Mouse (Mus musculus) mouse trophoblast stem cell (cell line): ENCODE results near the gene Kirrel3.

ENCODE experiments used
- in situ Hi-C, 2 experiments: fragments of 300-500 bp; cut with MseI, MboI; formaldehyde crosslinking; loops; 2 replicates in 1 of 2; 3 replicates in 1 of 2; pipeline ENCODE4 v1.15.1; 2025

Gene Kirrel3

DNA sequence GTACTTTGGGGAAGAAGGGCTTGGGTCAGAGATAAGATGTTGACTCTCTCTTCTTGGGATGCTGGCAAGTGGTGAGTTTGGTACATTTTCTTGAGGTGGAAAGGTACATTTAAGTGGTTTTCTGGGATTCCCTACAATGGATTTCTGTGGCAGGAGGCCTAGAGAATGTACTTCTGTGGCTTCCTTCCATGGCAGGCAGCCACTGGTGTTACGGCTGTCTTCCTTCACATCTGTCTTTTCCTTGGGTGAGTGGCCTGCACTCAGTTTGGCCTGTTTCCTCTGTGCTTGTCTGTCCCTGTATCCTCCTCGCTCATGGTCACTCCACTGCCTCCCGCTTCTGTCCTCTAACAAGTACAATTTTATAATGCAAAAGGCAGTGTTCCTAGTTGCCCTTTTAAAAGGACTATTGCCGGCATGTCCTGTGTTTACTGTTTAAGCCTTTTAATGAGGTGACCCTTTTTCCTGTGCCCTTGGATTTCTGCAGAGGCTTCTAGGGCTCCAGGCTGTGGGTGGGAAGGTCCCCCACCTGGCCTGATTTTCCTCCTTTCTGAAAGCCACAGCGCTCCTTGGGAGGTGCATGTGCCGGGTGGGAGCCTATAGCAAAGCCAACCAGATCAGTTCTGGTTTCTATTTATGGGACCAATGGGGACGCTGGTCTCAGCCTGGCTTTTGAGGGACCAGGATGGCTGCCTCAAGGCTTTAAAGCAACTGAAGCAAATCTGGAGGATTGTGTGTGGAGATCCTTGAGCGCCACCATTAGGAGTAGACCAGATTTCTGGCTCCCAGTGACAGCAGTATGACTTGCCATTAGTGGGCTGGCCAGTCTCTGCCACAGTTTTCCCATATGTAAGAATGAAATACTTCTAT is 491.1 kb downstream of the Kirrel3 start:
- in situ Hi-C loops: no loop called here

DNA sequence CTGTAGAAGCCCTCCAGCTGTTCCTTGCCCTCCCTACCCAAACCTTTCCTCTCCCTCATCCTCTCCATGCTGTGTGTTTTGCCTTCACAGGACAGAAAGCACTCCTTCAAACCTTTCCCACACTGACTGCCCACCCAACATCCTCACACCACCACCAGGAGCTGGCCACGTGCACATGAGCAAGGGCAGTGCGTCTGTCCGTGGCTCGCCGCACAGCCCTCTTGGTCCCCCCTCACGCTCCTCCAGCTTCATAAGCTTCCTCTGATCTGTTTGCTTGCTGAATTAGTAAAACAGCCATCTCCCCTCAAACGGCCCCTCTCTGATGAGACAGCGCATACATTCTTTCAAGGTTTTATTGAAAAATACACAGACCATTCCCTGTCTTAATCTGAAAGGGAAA is 492.0 kb downstream of the Kirrel3 start:
- in situ Hi-C loops: no loop called here

DNA sequence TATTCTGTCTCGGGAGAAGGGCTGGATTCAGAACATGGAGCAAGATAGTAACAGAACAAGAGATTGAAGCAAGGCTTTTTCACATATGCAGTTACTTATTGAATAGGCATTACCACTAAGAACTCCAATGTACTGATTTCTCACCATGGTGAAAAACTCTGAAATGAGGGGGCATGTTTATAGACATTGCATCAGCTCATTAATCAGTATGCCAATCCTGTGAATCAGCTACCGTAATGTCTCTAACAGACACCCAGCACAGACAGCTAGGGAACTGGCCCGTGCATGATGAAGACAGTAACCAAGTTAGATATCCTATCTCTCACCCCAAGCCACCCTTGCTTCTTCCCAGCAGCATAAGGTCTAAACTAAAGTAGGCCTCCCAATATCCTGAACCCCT is 492.5 kb downstream of the Kirrel3 start:
- in situ Hi-C loops: no loop called here

GRCm38 (mm10) chr9:34980516-34981265 is 495.0 kb downstream of the Kirrel3 start:
- in situ Hi-C loops: no loop called here

DNA sequence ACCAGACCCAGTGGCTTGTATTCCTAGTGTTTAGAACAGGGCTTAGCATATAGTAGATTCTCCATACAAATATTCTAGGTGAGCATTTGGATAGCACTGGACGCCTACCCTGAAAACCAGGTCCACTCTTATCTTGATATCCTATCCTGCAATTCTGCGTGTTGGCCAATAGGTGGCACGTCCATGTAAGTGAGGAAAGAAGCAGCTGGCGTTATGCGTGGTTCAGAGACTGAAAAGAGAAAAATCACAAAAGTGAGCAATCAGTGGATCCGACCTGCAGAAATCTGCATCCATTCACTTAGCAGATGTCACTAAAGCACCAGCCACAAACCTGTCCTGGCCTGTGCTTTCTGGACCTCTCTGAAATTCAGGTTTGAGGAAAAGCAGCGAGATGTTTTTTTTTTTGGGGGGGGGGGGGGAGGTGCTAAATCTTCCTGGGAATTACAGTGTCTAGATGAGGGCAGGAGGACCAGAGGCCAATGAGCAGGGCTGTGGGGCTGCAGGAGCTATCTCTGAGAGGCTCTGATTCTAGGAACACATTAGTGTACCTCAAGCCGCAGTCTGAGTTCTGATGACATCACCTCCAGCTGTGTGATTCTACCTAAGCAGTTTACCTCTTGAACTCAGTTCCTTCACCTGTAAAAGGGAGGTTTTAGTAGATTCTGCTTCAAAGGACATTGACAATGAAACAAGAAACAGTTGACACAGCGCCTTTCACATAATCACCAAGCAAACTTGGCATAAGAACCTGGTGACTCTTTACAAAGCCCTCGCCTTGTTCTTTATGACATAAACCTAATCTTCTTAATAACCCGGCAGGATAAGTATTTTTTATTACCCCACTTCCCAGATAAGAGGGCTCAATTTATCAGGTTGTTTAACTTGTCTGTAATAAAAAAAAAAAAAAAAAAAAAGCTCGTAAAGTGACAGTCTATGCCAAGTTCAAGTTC is 498.1 kb downstream of the Kirrel3 start:
- in situ Hi-C loops: no loop called here

DNA sequence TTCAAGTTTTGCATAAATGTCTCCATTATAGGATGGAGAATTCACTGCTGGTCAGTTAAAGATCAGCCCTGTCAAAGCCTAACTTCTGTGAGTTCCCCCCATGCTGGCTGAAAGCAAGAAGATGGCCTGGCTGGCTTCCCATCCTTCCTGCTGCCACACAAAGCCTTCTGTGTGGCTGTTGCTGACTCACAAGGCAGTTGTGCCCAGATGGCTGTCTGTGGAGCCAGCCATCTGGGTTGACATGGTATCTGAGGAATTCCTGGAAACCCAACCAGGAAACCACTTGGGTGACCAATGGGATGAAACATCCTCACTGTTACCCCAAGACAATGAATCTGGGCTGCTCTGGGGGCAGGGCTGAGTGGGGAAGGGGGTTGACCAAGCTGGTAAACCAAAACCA is 500.5 kb downstream of the Kirrel3 start:
- in situ Hi-C loops: no loop called here

DNA sequence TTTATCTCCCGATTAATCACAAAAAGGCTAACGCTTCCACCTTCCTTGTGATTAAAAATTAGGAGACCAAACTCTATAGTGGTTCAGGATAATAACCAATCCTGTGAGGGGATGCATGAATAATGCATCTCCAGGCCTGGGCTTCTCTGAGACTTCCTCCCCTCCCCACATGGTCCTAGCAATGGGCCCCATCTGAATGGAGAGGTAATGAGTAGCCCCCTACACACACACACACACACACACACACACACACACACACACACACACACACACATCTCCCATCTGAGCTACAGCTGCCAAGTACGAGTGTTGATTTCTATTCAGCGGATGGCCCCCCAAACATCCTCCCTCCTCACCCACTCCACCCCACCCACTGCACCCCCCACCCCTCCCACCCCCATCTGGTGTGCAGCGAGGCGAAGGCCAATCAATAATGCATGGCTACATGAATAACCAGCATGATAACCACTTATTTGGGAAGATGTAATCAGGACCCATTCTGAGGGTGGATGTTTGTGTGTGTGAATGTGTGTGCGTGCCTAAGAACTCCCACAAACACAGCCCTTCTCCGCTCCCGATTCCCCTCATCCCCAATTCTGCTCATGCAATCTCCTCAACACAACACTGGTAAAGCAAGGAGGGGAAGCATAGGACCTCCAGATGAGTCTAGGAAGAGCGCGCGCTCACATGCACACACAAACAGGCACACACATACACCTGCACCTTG is 501.9 kb downstream of the Kirrel3 start:
- in situ Hi-C loops: no loop called here

DNA sequence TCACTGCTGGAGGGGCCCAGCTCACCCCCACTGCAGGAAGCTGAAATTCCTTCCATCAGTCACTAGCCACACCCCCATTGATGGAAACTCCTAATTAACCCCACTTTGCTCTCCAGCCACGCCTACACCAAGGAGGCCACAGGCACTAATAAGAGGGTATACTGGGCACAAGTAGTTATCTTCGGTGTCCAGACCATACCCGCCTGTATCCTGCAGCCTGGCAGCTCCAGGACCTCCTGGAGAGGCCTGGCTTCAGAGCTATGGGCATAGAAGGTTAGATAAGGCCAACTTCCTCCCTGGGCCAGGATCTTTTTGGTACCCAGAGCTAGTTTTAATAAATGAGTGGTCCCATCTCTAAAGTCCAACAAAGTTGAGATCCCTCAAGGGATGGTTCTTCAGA is 503.0 kb downstream of the Kirrel3 start:
- in situ Hi-C loops: no loop called here

- in situ Hi-C loops: no loop called here
Measured at GRCm38 (mm10) chr9:34992201-34992600, 506.5 kb downstream of the Kirrel3 start.

GRCm38 (mm10) chr9:34993467-34994211 is 507.9 kb downstream of the Kirrel3 start:
- in situ Hi-C loops: no loop called here

DNA sequence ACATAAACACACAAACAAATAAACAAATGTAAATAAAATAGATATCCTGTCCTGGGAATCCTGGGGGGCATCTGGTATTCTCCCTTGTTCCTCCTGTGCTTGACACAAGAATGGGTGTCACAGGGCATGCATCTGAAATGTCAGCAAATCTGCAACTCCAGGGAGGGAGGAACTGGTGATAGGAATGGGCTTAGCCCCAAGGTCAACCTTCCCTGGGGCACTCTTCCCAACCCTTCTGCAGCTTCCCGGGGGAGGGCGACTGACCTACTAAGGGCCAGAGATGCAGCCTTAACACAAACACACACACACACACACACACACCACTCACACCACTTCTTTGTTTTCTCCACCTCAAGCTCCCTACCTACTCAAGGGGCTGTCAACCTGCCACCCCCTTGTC is 509.4 kb downstream of the Kirrel3 start:
- in situ Hi-C loops: no loop called here

DNA sequence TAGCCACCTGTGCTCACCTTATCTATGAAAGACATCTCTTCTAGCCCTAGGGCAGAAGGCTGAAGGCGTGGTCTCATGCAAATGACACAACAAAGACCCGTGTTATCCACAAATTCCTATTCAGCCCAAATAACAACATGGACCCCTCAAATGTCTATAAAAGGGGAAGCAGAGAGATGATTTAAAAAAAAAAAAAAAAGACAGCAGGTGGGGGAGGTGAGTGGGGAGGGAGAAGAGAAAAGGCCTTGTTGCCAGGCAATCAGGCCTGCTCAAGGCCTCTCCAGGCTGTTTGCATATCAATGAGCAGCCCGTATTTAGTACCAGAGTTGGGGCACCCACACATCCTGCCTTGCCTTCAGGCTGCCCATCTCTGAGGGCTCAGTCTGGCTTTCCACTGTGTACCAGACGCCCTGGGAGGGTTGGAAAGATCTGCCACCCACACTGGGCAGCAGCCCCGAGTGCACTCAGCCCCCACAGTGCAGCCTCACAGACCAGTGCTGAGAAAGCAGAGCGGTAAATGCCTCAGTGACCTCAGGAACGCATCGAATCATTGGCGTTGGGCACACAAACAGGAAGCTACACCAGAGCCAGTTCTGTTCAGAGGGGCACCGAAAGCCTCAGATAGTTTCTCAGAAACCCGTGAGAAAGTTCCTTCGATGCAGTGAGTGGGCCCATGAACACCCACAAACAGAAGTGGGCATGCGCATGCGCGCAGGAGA is 510.1 kb downstream of the Kirrel3 start:
- in situ Hi-C loops: no loop called here

DNA sequence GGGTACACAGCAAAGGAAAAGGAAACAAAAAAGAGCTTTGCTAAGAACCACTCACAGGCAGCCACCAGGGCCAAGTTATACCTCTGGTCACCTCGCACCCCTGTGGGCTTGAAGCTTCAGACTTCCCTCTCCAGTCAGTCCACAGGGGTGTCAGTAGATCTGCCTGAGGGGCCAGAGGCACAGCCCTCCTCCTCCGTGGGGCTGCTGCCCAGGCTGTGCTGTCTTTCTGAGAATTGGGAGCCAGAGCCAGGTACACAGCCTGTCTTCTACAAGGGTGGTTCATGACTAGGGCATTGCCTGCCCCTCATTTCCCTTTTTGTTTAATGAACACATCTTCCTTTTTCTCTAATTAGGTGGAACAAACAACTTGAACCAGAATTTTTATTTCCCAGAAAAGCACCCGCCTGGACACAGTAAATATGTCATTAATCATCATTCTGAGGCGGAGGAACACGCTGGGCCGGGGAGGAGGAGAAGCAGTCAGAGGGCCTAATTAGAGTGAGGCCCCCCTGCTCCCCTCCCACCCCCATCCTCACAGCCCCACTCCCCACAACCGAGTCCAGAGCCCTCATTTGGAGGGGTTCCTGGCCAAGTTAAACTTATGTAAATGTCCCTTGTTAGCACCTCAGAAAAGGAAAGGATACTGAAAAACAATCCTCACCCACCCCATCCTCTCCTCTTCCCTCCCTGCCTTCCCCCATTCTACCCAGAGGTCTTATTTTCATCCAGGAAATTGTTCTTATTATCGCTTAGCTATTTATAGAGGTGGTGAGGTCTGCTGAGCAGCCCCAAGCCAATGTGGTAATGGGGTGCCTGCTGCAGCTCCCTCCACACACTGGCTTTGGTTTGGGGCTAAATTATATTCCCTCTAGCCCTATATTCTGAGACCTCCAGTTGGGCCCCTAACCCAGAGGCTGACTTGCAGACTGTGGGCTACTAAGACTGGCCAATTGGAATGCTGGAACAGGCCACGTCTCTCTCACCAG is 512.5 kb downstream of the Kirrel3 start:
- in situ Hi-C loops: no loop called here

- in situ Hi-C loops: loop anchor here in 1 of 2 experiments (25.0 kb wide), 1 partner anchor 517 kb away; the partner anchor contains the start of gene Kirrel3
Measured at GRCm38 (mm10) chr9:35004113-35004512, 518.4 kb downstream of the Kirrel3 start.

DNA sequence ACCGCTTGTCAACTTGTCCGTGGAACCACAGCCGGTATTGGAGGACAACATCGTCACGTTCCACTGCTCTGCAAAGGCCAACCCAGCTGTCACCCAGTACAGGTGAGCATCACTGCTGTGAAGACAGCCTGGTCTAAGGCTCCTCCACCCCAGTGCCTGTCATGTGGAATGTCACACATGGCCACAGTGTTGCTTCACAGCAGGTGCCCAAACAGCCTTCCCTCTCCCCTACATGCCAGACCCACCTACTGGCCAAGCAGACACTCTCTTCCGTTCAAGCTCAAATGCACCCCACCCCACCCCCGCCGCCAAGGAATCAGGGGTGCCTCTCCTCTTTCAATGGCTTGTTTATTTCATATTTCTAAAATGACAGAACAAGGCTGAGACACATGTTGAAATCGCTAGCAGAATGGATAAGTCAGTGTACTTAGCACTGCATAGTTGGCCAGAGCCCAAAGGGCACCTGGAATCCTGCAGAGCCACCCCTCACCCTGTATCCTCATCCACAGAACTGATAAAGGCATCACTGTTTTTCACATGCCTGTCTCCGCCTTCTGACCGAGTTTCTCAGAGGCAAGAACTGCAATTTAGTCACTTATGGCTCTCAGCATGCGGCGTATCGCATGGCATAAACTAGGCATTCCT is 522.1 kb downstream of the Kirrel3 start:
- in situ Hi-C loops: loop anchor here in 1 of 2 experiments (25.0 kb wide), 1 partner anchor 521 kb away; the partner anchor contains the start of gene Kirrel3

DNA sequence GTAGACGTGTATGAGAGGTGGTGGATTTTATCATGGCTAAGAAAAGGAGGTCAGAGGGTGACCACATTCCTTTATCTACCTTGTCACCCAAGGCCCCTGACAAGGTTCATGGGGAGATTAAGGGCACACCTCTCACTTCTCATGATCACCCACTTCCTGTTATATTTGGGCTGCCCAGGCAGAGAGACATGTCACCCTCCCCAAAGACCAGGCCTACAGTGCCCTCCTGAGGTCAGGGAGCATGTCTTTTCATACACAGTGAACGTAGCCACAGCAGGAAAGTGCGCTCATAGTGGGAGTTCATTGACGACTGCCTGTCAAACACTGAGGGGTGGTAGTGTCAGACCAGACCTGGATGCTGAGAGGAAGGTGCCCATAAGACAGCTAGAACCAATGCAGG is 531.1 kb downstream of the Kirrel3 start:
- in situ Hi-C loops: loop anchor here in 1 of 2 experiments (25.0 kb wide), 1 partner anchor 529 kb away; the partner anchor contains the start of gene Kirrel3

DNA sequence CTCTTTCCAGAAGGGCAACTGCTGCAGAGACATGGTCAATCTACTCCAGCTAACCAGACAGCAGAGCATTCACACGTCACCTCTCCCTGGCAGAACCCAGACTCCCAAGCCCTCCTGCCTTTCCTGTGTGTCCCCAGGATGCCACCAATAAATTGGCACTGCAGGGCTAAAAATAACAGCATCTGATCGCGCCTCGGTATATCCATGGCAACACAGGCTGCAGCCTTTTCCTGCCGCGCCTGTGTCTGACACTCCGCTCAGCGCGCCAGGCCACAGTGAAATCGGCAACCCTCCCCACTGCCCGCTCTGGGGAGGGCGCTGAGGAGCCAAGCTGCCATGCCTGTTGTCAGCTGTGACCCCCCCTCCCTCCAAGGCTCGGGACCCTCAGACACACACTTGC is 531.9 kb downstream of the Kirrel3 start:
- in situ Hi-C loops: loop anchor here in 1 of 2 experiments (25.0 kb wide), 1 partner anchor 530 kb away; the partner anchor contains the start of gene Kirrel3
